ENCODE assay signal across 9 mouse cellular contexts in genomic region chr19:46452916-46453315, GRCm38 (mm10). TPM values are rescaled to one million over a fixed set of nuclear protein-coding genes. Genes with fewer than 3 reads are reported as not detected.
DNase-seq lines count a peak whose midpoint lies in the region; ATAC-seq and TF ChIP-seq lines count a peak whose summit lies in the region.
"Had no signal": no experiment of that assay in that cellular context is flagged by ENCODE, and none has a peak within 500 bp of the region (broad histone marks: within the 10 kb centered on the region; RNA-seq: fewer than 3 reads in every experiment).

No protein-coding gene starts in this region.

- no peaks in the 10 kb centered on the region for H3K27me3 ChIP-seq in heart, postnatal 0 days (ENCODE audit: control insufficient read depth, insufficient read depth, low read length)
- no peaks in the 10 kb centered on the region for H3K27me3 ChIP-seq in lung, embryonic 15.5 days
- no peaks in the 10 kb centered on the region for H3K27me3 ChIP-seq in liver, embryonic 13.5 days

- TF ChIP-seq POLR2A in lung, adult 2 months (IDR thresholded peaks at IDR 0.05; ENCODE audit: borderline replicate concordance, extremely low read depth, low read depth, low read length): no peak

- no peak overlapping the region for H3K9ac ChIP-seq in heart, postnatal 0 days (replicated peaks; ENCODE audit: low read depth, low read length)
- H3K9ac ChIP-seq in lung, embryonic 15.5 days: no peak overlapping the region
- no peak overlapping the region for H3K9ac ChIP-seq in liver, embryonic 13.5 days

- intact Hi-C loops in heart, postnatal 14 days (cut with DNase I): loop anchor here (5.0 kb wide), 1 partner anchor 34 kb away; no protein-coding TSS in a partner anchor

- TF ChIP-seq CTCF in heart, postnatal 0 days (IDR thresholded peaks at IDR 0.05; ENCODE audit: low read depth): no peak
- no peak for TF ChIP-seq CTCF in lung, adult 2 months (IDR thresholded peaks at IDR 0.05; ENCODE audit: insufficient read depth, low read length)

- peak overlapping the region; percentile 92 for H3K27ac ChIP-seq in heart, postnatal 0 days (ENCODE audit: low read depth)
- peak overlapping the region; percentile 92; the same call in 1 of the 2 replicates for H3K27ac ChIP-seq in lung, embryonic 15.5 days
- peak overlapping the region; percentile 93; the same call in 1 of the 2 replicates for H3K27ac ChIP-seq in liver, embryonic 13.5 days

- no peak for DNase-seq in heart, postnatal 0 days (ENCODE audit: low spot score)
- DNase-seq in heart, postnatal 14 days: no peak
- DNase-seq in lung, adult 2 months: no peak
- DNase-seq in liver, embryonic 13.5 days: no peak
- DNase-seq in urinary bladder, postnatal 25 days (ENCODE audit: low spot score): no peak

- no peaks in the 10 kb centered on the region for H3K9me3 ChIP-seq in heart, postnatal 0 days (replicated peaks; ENCODE audit: control insufficient read depth, low read length)
- no peaks in the 10 kb centered on the region for H3K9me3 ChIP-seq in lung, embryonic 15.5 days
- no peaks in the 10 kb centered on the region for H3K9me3 ChIP-seq in liver, embryonic 13.5 days (replicated peaks)

- 75% methylated on average over 9 of the region's 9 CpGs for WGBS in heart, postnatal 0 days
- 72% methylated on average over 9 of the region's 9 CpGs for WGBS in lung, embryonic 15.5 days
- 58% methylated on average over 9 of the region's 9 CpGs for WGBS in lung, adult 2 months
- 82% methylated on average over 9 of the region's 9 CpGs for WGBS in liver, embryonic 13.5 days (ENCODE audit: insufficient replicate concordance)

- TF ChIP-seq EP300 in heart, postnatal 0 days (IDR thresholded peaks at IDR 0.05; ENCODE audit: low read depth): no peak

- H3K4me2 ChIP-seq in heart, postnatal 0 days (ENCODE audit: low read depth, low read length): no peak overlapping the region
- H3K4me2 ChIP-seq in lung, embryonic 15.5 days: no peak overlapping the region
- H3K4me2 ChIP-seq in liver, embryonic 13.5 days: no peak overlapping the region

- no peak for ATAC-seq in heart, postnatal 0 days (ENCODE audit: insufficient read depth, low read depth)
- ATAC-seq in lung, embryonic 15.5 days (ENCODE audit: borderline replicate concordance, extremely low read depth, low FRiP score, low TSS enrichment): no peak
- 0 out of 2 replicates have a peak, but pooled peaks have one; percentile 17 for ATAC-seq in erythroblast, adult 5-6 weeks (replicated peaks; ENCODE audit: low FRiP score, poor library complexity, severe bottlenecking)
- ATAC-seq in liver, embryonic 13.5 days (ENCODE audit: low read depth): no peak
- no peak for ATAC-seq in activated CD4-positive, CD25-positive, alpha-beta regulatory T cell, adult 4 months

- 0 out of 2 replicates have a peak, but pooled peaks cover 6% of the 10 kb centered on the region for H3K36me3 ChIP-seq in heart, postnatal 0 days (replicated peaks; ENCODE audit: control insufficient read depth, insufficient read depth, low read length)
- peaks cover 12% of the 10 kb centered on the region; the same call in 1 of the 2 replicates for H3K36me3 ChIP-seq in lung, embryonic 15.5 days
- 0 out of 2 replicates have a peak, but pooled peaks cover 8% of the 10 kb centered on the region for H3K36me3 ChIP-seq in liver, embryonic 13.5 days

- no peak overlapping the region for H3K4me3 ChIP-seq in heart, postnatal 0 days (ENCODE audit: low read depth, low read length)
- no peak overlapping the region for H3K4me3 ChIP-seq in lung, embryonic 15.5 days
- no peak overlapping the region for H3K4me3 ChIP-seq in lung, adult 2 months (replicated peaks; ENCODE audit: extremely low read depth, low read depth, low read length)
- no peak overlapping the region for H3K4me3 ChIP-seq in liver, embryonic 13.5 days (replicated peaks)
- H3K4me3 ChIP-seq: erythroblast, embryonic 14.5 days had no signal

- H3K4me1 ChIP-seq in heart, postnatal 0 days (ENCODE audit: control insufficient read depth, insufficient read depth): peaks cover 49% of the 10 kb centered on the region
- H3K4me1 ChIP-seq in lung, embryonic 15.5 days: peaks cover 65% of the 10 kb centered on the region
- peaks cover 44% of the 10 kb centered on the region for H3K4me1 ChIP-seq in lung, adult 2 months (ENCODE audit: control insufficient read depth, insufficient read depth, low read length)
- peaks cover 71% of the 10 kb centered on the region for H3K4me1 ChIP-seq in liver, embryonic 13.5 days (replicated peaks)

RNA-seq across cellular contexts. Expression of gene Trim8, which starts 48.6 kb away (rescaled TPM):
- total RNA-seq in heart, postnatal 0 days (2014; rRNA removed; ENCODE audit: low replicate concordance): 35.9 and 48.3 TPM in 2 replicates
- polyA plus RNA-seq in heart, postnatal 0 days (2015; fragmentation: Nextera tagmentation; extraction: Ambion mirVana): 14.3 and 14.6 TPM in 2 replicates
- 10 to 100 TPM; 47.6 to 50.0 TPM for total RNA-seq in heart, postnatal 14 days (2021)
- 22.2 and 27.8 TPM in 2 replicates for polyA plus RNA-seq in lung, embryonic 15.5 days (2015; fragmentation: Nextera tagmentation; extraction: Ambion mirVana)
- 87.2 and 115 TPM in 2 replicates for polyA plus RNA-seq in lung, adult 2 months (2012; rRNA removed)
- 5.4 and 6.1 TPM in 2 replicates for total RNA-seq in erythroblast, adult 5-6 weeks (2015; ENCODE audit: low replicate concordance)
- total RNA-seq in erythroblast, adult 5-6 weeks (2017; ENCODE audit: low replicate concordance): 2.0 and 6.4 TPM in 2 replicates
- polyA plus RNA-seq in liver, embryonic 13.5 days (2015; fragmentation: Nextera tagmentation; extraction: Ambion mirVana): 9.1 and 9.2 TPM in 2 replicates
- 10 to 100 TPM; 15.8 to 21.3 TPM for polyA plus RNA-seq in activated CD4-positive, CD25-positive, alpha-beta regulatory T cell, adult 4 months (2017; shearing (Covaris generic))

RNA-seq across cellular contexts. Expression of gene Sufu, which starts 56.2 kb away (rescaled TPM):
- 10.4 and 11.0 TPM in 2 replicates for total RNA-seq in heart, postnatal 0 days (2014; rRNA removed; ENCODE audit: low replicate concordance)
- polyA plus RNA-seq in heart, postnatal 0 days (2015; fragmentation: Nextera tagmentation; extraction: Ambion mirVana): 9.2 and 9.5 TPM in 2 replicates
- total RNA-seq in heart, postnatal 14 days (2021): 10 to 100 TPM; 15.1 to 15.3 TPM
- 31.9 and 34.5 TPM in 2 replicates for polyA plus RNA-seq in lung, embryonic 15.5 days (2015; fragmentation: Nextera tagmentation; extraction: Ambion mirVana)
- polyA plus RNA-seq in lung, adult 2 months (2012; rRNA removed): 17.5 and 18.0 TPM in 2 replicates
- 3.8 and 10.8 TPM in 2 replicates for total RNA-seq in erythroblast, adult 5-6 weeks (2015; ENCODE audit: low replicate concordance)
- 1.1 and 1.2 TPM in 2 replicates for total RNA-seq in erythroblast, adult 5-6 weeks (2017; ENCODE audit: low replicate concordance)
- 6.3 and 8.2 TPM in 2 replicates for polyA plus RNA-seq in liver, embryonic 13.5 days (2015; fragmentation: Nextera tagmentation; extraction: Ambion mirVana)
- 10 to 100 TPM in 1 of 2 experiments, 1 to 10 TPM in 1; 9.4 to 12.2 TPM for polyA plus RNA-seq in activated CD4-positive, CD25-positive, alpha-beta regulatory T cell, adult 4 months (2017; shearing (Covaris generic))

RNA-seq across cellular contexts. Expression of gene Actr1a, which starts 57.4 kb away (rescaled TPM):
- total RNA-seq in heart, postnatal 0 days (2014; rRNA removed; ENCODE audit: low replicate concordance): 153 and 173 TPM in 2 replicates
- 115 and 118 TPM in 2 replicates for polyA plus RNA-seq in heart, postnatal 0 days (2015; fragmentation: Nextera tagmentation; extraction: Ambion mirVana)
- 100 to 1,000 TPM; 104 to 108 TPM for total RNA-seq in heart, postnatal 14 days (2021)
- polyA plus RNA-seq in lung, embryonic 15.5 days (2015; fragmentation: Nextera tagmentation; extraction: Ambion mirVana): 137 and 139 TPM in 2 replicates
- polyA plus RNA-seq in lung, adult 2 months (2012; rRNA removed): 85.4 and 112 TPM in 2 replicates
- total RNA-seq in erythroblast, adult 5-6 weeks (2015; ENCODE audit: low replicate concordance): 16.5 and 21.5 TPM in 2 replicates
- 38.2 and 39.2 TPM in 2 replicates for total RNA-seq in erythroblast, adult 5-6 weeks (2017; ENCODE audit: low replicate concordance)
- 56.1 and 61.2 TPM in 2 replicates for polyA plus RNA-seq in liver, embryonic 13.5 days (2015; fragmentation: Nextera tagmentation; extraction: Ambion mirVana)
- polyA plus RNA-seq in activated CD4-positive, CD25-positive, alpha-beta regulatory T cell, adult 4 months (2017; shearing (Covaris generic)): 10 to 100 TPM; 86.1 to 87.6 TPM
